17 mouse cellular contexts compared by ENCODE assay signal in the genomic region with DNA sequence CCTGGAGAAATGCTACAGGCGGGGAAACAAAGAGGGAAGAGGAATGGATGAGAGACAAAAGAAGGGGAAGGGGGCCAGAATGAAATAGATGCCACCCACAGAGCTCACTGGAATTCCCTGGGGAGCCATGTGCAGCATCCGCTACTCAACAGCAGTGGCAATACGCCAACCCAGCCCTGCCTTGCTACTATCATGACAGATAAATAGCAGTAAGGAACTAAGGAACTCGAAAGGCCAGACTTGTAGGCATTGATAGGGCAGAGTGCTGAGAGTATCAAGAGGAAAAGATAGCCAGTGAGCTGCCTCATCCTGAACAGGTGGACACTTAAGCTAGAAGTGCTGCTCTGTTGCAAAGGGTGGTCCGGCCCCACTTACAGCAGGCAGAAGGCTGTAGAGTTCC. TPM values are rescaled to one million over a fixed set of nuclear protein-coding genes. Genes with fewer than 3 reads are reported as not detected.
DNase-seq lines count a peak whose midpoint lies in the region; ATAC-seq and TF ChIP-seq lines count a peak whose summit lies in the region.
"Had no signal": no experiment of that assay in that cellular context is flagged by ENCODE, and none has a peak within 500 bp of the region (broad histone marks: within the 10 kb centered on the region; RNA-seq: fewer than 3 reads in every experiment).

No protein-coding gene starts in this region.

- no peaks in the 10 kb centered on the region for H3K36me3 ChIP-seq in kidney, adult 2 months (ENCODE audit: control insufficient read depth, insufficient read depth, low read length)
- H3K36me3 ChIP-seq in neural tube, embryonic 15.5 days, result no peaks in the 10 kb centered on the region
- H3K36me3 ChIP-seq: embryonic facial prominence, embryonic 15.5 days; limb, embryonic 15.5 days; midbrain, embryonic 13.5 days had no signal

- no peaks in the 10 kb centered on the region for H3K4me1 ChIP-seq in kidney, adult 2 months (ENCODE audit: control insufficient read depth, insufficient read depth, low read length)
- H3K4me1 ChIP-seq in neural tube, embryonic 15.5 days, result peaks cover 5% of the 10 kb centered on the region; the same call in 1 of the 2 replicates
- H3K4me1 ChIP-seq: embryonic facial prominence, embryonic 15.5 days; limb, embryonic 15.5 days; midbrain, embryonic 13.5 days had no signal

- no peak for TF ChIP-seq POLR2A in kidney, adult 2 months (IDR thresholded peaks at IDR 0.05; ENCODE audit: low read depth, low read length)

- no peak overlapping the region for H3K4me2 ChIP-seq in neural tube, embryonic 15.5 days
- H3K4me2 ChIP-seq: embryonic facial prominence, embryonic 15.5 days; forebrain, embryonic 13.5 days; limb, embryonic 15.5 days; midbrain, embryonic 13.5 days had no signal

- H3K27ac ChIP-seq in kidney, adult 2 months (ENCODE audit: insufficient read depth, low read depth, low read length), result no peak overlapping the region
- no peak overlapping the region for H3K27ac ChIP-seq in neural tube, embryonic 15.5 days (replicated peaks)
- H3K27ac ChIP-seq: embryonic facial prominence, embryonic 15.5 days; forebrain, embryonic 13.5 days; left cerebral cortex, adult 2 months; limb, embryonic 15.5 days; midbrain, embryonic 13.5 days had no signal

- no peak for TF ChIP-seq CTCF in kidney, adult 2 months (conservative IDR thresholded peaks at IDR 0.05; ENCODE audit: insufficient read depth, insufficient read length, low read depth, low read length)

- H3K27me3 ChIP-seq in kidney, adult 2 months (replicated peaks; ENCODE audit: control insufficient read depth, insufficient read depth, low read length), result no peaks in the 10 kb centered on the region
- H3K27me3 ChIP-seq in neural tube, embryonic 15.5 days (replicated peaks), result no peaks in the 10 kb centered on the region
- H3K27me3 ChIP-seq: embryonic facial prominence, embryonic 15.5 days; forebrain, embryonic 13.5 days; limb, embryonic 15.5 days; midbrain, embryonic 13.5 days had no signal

- 80% methylated on average over 5 of the region's 5 CpGs for WGBS in kidney, adult 2 months
- WGBS in neural tube, embryonic 15.5 days, result 40% methylated on average over 5 of the region's 5 CpGs

- H3K4me3 ChIP-seq in kidney, adult 2 months (ENCODE audit: insufficient read depth, low read depth, low read length), result no peak overlapping the region
- no peak overlapping the region for H3K4me3 ChIP-seq in neural tube, embryonic 15.5 days (replicated peaks)
- H3K4me3 ChIP-seq: embryonic facial prominence, embryonic 15.5 days; forebrain, embryonic 13.5 days; left cerebral cortex, adult 2 months; limb, embryonic 15.5 days; midbrain, embryonic 13.5 days had no signal

- H3K9me3 ChIP-seq in neural tube, embryonic 15.5 days (replicated peaks), result no peaks in the 10 kb centered on the region
- H3K9me3 ChIP-seq: embryonic facial prominence, embryonic 15.5 days; forebrain, embryonic 13.5 days; limb, embryonic 15.5 days; midbrain, embryonic 13.5 days had no signal

- ATAC-seq in neural tube, embryonic 15.5 days (ENCODE audit: low FRiP score), result peak; percentile 24; the same call in 1 of the 2 replicates
- ATAC-seq: forebrain, embryonic 13.5 days; midbrain, embryonic 13.5 days had no signal

- DNase-seq in gastrocnemius, postnatal 10 days, result peak; percentile 38
- DNase-seq in gastrocnemius, postnatal 25 days, result no peak
- peak; percentile 37 for DNase-seq in kidney, postnatal 14 days
- DNase-seq in kidney, adult 2 months, result no peak
- no peak for DNase-seq in neural tube, embryonic 10.5 days (ENCODE audit: extremely low spot score, low spot score)
- DNase-seq in lung, postnatal 14 days, result peak; percentile 23
- DNase-seq in thymus, postnatal 36 days, result no peak
- DNase-seq: adrenal gland, postnatal 25 days; B cell, adult 2 months; gastrocnemius, postnatal 36 days; thymus, adult 2 months had no signal

- H3K9ac ChIP-seq in neural tube, embryonic 15.5 days (replicated peaks), result no peak overlapping the region
- H3K9ac ChIP-seq: embryonic facial prominence, embryonic 15.5 days; forebrain, embryonic 13.5 days; limb, embryonic 15.5 days; midbrain, embryonic 13.5 days had no signal

RNA-seq across cellular contexts. Expression of a gene that starts 31.4 kb away (rescaled TPM):
- 1 to 10 TPM; 1.3 to 2.3 TPM for total RNA-seq in gastrocnemius, postnatal 10 days (2021)
- under 1 TPM; 0.56 to 0.88 TPM for total RNA-seq in gastrocnemius, postnatal 25 days (2021)
- 3.9 and 8.4 TPM in 2 replicates for polyA plus RNA-seq in kidney, adult 2 months (2012; rRNA removed)
- polyA plus RNA-seq in neural tube, embryonic 15.5 days (2015; fragmentation: Nextera tagmentation; extraction: Ambion mirVana), result 9.8 and 10.7 TPM in 2 replicates

Comparison
In these comparisons a context has a peak if more than half of its experiments do, and no peak if none do; other contexts are left out.
1. DNase-seq: peak in gastrocnemius, postnatal 10 days (single experiment), kidney, postnatal 14 days (single experiment) and lung, postnatal 14 days (single experiment); none in gastrocnemius, postnatal 25 days (single experiment), kidney, adult 2 months (single experiment), neural tube, embryonic 10.5 days (single experiment) and thymus, postnatal 36 days (0 of 2).